Comparison of ENCODE assay signal across 8 mouse cellular contexts in genomic region chr2:94265221-94266191, GRCm38 (mm10).
DNase-seq lines count a peak whose midpoint lies in the region; ATAC-seq lines count a peak whose summit lies in the region.

No protein-coding gene starts in this region.

- peaks cover 49% of the 10 kb centered on the region for H3K4me1 ChIP-seq in heart, embryonic 12.5 days (replicated peaks)
- peaks cover 29% of the 10 kb centered on the region for H3K4me1 ChIP-seq in kidney, embryonic 15.5 days
- peaks cover 21% of the 10 kb centered on the region for H3K4me1 ChIP-seq in lung, embryonic 16.5 days (replicated peaks; ENCODE audit: control insufficient read depth, insufficient read depth, low read length)

- H3K9ac ChIP-seq in heart, embryonic 12.5 days = peak overlapping the region; percentile 58
- H3K9ac ChIP-seq in kidney, embryonic 15.5 days = no peak overlapping the region
- no peak overlapping the region for H3K9ac ChIP-seq in lung, embryonic 16.5 days (ENCODE audit: low read length)

- no peaks in the 10 kb centered on the region for H3K9me3 ChIP-seq in heart, embryonic 12.5 days (replicated peaks)
- H3K9me3 ChIP-seq in kidney, embryonic 15.5 days (replicated peaks) = no peaks in the 10 kb centered on the region
- no peaks in the 10 kb centered on the region for H3K9me3 ChIP-seq in lung, embryonic 16.5 days (ENCODE audit: control insufficient read depth, low read length)

- peak; percentile 26; the same call in 1 of the 2 replicates for ATAC-seq in common myeloid progenitor, adult 5-6 weeks (replicated peaks; ENCODE audit: low read depth, poor library complexity, severe bottlenecking)
- ATAC-seq in heart, embryonic 12.5 days (ENCODE audit: insufficient number of reproducible peaks, low FRiP score) = no peak
- no peak; the same call in 1 of the 2 replicates for ATAC-seq in kidney, embryonic 15.5 days (replicated peaks; ENCODE audit: low FRiP score)
- ATAC-seq in lung, embryonic 16.5 days (ENCODE audit: low read depth) = peak; percentile 59; the same call in 1 of the 2 replicates

- peaks cover 3% of the 10 kb centered on the region; the same call in 1 of the 2 replicates for H3K27me3 ChIP-seq in heart, embryonic 12.5 days (replicated peaks)
- H3K27me3 ChIP-seq in kidney, embryonic 15.5 days = peaks cover 79% of the 10 kb centered on the region
- peaks cover 5% of the 10 kb centered on the region for H3K27me3 ChIP-seq in lung, embryonic 16.5 days (ENCODE audit: control insufficient read depth, insufficient read depth, low read depth, low read length)

- DNase-seq in cerebellum, adult 8-10 months = peak; percentile 68
- no peak for DNase-seq in cerebellum, adult 9-10 months
- DNase-seq in right cerebral cortex, adult 2 months (ENCODE audit: low spot score in 2 of 2) = peak; percentile 63
- no peak for DNase-seq in ovary, adult 18-20 months (ENCODE audit: low spot score)

- peak overlapping the region; percentile 80 for H3K27ac ChIP-seq in heart, embryonic 12.5 days (ENCODE audit: poor library complexity, severe bottlenecking)
- no peak overlapping the region for H3K27ac ChIP-seq in kidney, embryonic 15.5 days
- no peak overlapping the region for H3K27ac ChIP-seq in lung, embryonic 16.5 days (ENCODE audit: low read length)

- no peaks in the 10 kb centered on the region for H3K36me3 ChIP-seq in heart, embryonic 12.5 days
- H3K36me3 ChIP-seq in kidney, embryonic 15.5 days = no peaks in the 10 kb centered on the region
- H3K36me3 ChIP-seq in lung, embryonic 16.5 days (ENCODE audit: control insufficient read depth, insufficient read depth, low read length) = no peaks in the 10 kb centered on the region

- peak overlapping the region; percentile 51 for H3K4me3 ChIP-seq in heart, embryonic 12.5 days
- H3K4me3 ChIP-seq in kidney, embryonic 15.5 days (replicated peaks) = peak overlapping the region; percentile 25; the same call in 1 of the 2 replicates
- peak overlapping the region; percentile 28 for H3K4me3 ChIP-seq in lung, embryonic 16.5 days (ENCODE audit: low read length)

- WGBS in heart, embryonic 12.5 days = 7% methylated on average over 16 of the region's 16 CpGs
- 9% methylated on average over 16 of the region's 16 CpGs for WGBS in kidney, embryonic 15.5 days
- WGBS in lung, embryonic 16.5 days = 7% methylated on average over 16 of the region's 16 CpGs

- peak overlapping the region; percentile 78 for H3K4me2 ChIP-seq in heart, embryonic 12.5 days
- peak overlapping the region; percentile 55 for H3K4me2 ChIP-seq in kidney, embryonic 15.5 days
- peak overlapping the region; percentile 62 for H3K4me2 ChIP-seq in lung, embryonic 16.5 days (ENCODE audit: low read depth, low read length)

Comparison
In these comparisons a context has a peak if more than half of its experiments do, and no peak if none do; other contexts are left out.
1. DNase-seq: peak in cerebellum, adult 8-10 months (single experiment) and right cerebral cortex, adult 2 months (2 of 2); none in cerebellum, adult 9-10 months (single experiment) and ovary, adult 18-20 months (single experiment).
2. ATAC-seq: peak in common myeloid progenitor, adult 5-6 weeks (single experiment) and lung, embryonic 16.5 days (single experiment); none in heart, embryonic 12.5 days (single experiment) and kidney, embryonic 15.5 days (single experiment).
3. Peak in every context shown above with its lines, with median percentiles within 50 percentile points of each other: H3K4me2 ChIP-seq and H3K4me3 ChIP-seq.